Comparison of ENCODE assay signal across 9 mouse cellular contexts in genomic region chr9:48987201-48988101, GRCm38 (mm10). TPM values are rescaled to one million over a fixed set of nuclear protein-coding genes. Genes with fewer than 3 reads are reported as not detected.
DNase-seq lines count a peak whose midpoint lies in the region; ATAC-seq and TF ChIP-seq lines count a peak whose summit lies in the region.
"Had no signal": no experiment of that assay in that cellular context is flagged by ENCODE, and none has a peak within 500 bp of the region (broad histone marks: within the 10 kb centered on the region; RNA-seq: fewer than 3 reads in every experiment).

No protein-coding gene starts in this region.

- H3K4me2 ChIP-seq in lung, embryonic 15.5 days = peak overlapping the region; percentile 31
- peak overlapping the region; percentile 65 for H3K4me2 ChIP-seq in heart, embryonic 14.5 days (ENCODE audit: low read length)
- H3K4me2 ChIP-seq in liver, embryonic 15.5 days = peak overlapping the region; percentile 99; the same call in 1 of the 2 replicates

- no peaks in the 10 kb centered on the region for H3K9me3 ChIP-seq in lung, embryonic 15.5 days
- H3K9me3 ChIP-seq in heart, embryonic 14.5 days (ENCODE audit: control insufficient read depth, low read length) = no peaks in the 10 kb centered on the region
- H3K9me3 ChIP-seq in liver, embryonic 15.5 days (replicated peaks) = no peaks in the 10 kb centered on the region

- H3K4me3 ChIP-seq in lung, embryonic 15.5 days = peak overlapping the region; percentile 0; the same call in 1 of the 2 replicates
- H3K4me3 ChIP-seq in cortical plate, adult 2 months (ENCODE audit: insufficient read depth, low read length) = peak overlapping the region; percentile 23; the same call in 1 of the 2 replicates
- peak overlapping the region; percentile 41 to 70 for H3K4me3 ChIP-seq in heart, embryonic 14.5 days (ENCODE audit: control insufficient read depth in 1 of 2, insufficient read depth in 1 of 2, low read depth in 1 of 2, low read length in 2 of 2)
- H3K4me3 ChIP-seq in liver, embryonic 15.5 days (replicated peaks) = no peak overlapping the region

- no peak for TF ChIP-seq CTCF in cortical plate, adult 2 months (IDR thresholded peaks at IDR 0.05; ENCODE audit: extremely low read depth, insufficient read depth, low read length)

- WGBS in lung, embryonic 15.5 days = 30% methylated on average over 12 of the region's 12 CpGs
- WGBS in heart, embryonic 14.5 days = 11% methylated on average over 12 of the region's 12 CpGs
- 25% methylated on average over 12 of the region's 12 CpGs for WGBS in liver, embryonic 15.5 days (ENCODE audit: insufficient replicate concordance)

- no peak for DNase-seq in lung, adult 18-20 months
- no peak for DNase-seq in right cerebral cortex, adult 18-20 months
- DNase-seq in right cerebral cortex, postnatal 36 days (ENCODE audit: low spot score in 2 of 2) = no peak

- H3K36me3 ChIP-seq in lung, embryonic 15.5 days = no peaks in the 10 kb centered on the region
- H3K36me3 ChIP-seq in heart, embryonic 14.5 days (ENCODE audit: control insufficient read depth, insufficient read depth, low read length) = peaks cover 18% of the 10 kb centered on the region
- H3K36me3 ChIP-seq in liver, embryonic 15.5 days (replicated peaks) = no peaks in the 10 kb centered on the region

- peaks cover 19% of the 10 kb centered on the region for H3K4me1 ChIP-seq in lung, embryonic 15.5 days
- peaks cover 3% of the 10 kb centered on the region; the same call in 1 of the 2 replicates for H3K4me1 ChIP-seq in cortical plate, adult 2 months (ENCODE audit: control insufficient read depth, insufficient read depth, low read length)
- peaks cover 14 to 23% of the 10 kb centered on the region in 2 experiments for H3K4me1 ChIP-seq in heart, embryonic 14.5 days (ENCODE audit: control insufficient read depth in 2 of 2, insufficient read depth in 2 of 2, low read length in 2 of 2)
- H3K4me1 ChIP-seq in liver, embryonic 15.5 days (replicated peaks) = peaks cover 44% of the 10 kb centered on the region

- no peaks in the 10 kb centered on the region for H3K27me3 ChIP-seq in lung, embryonic 15.5 days
- H3K27me3 ChIP-seq in heart, embryonic 14.5 days (ENCODE audit: control insufficient read depth, insufficient read depth, low read length) = no peaks in the 10 kb centered on the region
- H3K27me3 ChIP-seq in liver, embryonic 15.5 days = no peaks in the 10 kb centered on the region

- TF ChIP-seq POLR2A in cortical plate, adult 2 months (IDR thresholded peaks at IDR 0.05; ENCODE audit: extremely low read depth, insufficient read depth, low read length) = no peak

- H3K27ac ChIP-seq in lung, embryonic 15.5 days = no peak overlapping the region
- H3K27ac ChIP-seq in cortical plate, adult 2 months (ENCODE audit: insufficient read depth, low read length) = peak overlapping the region; percentile 33; the same call in 1 of the 2 replicates
- H3K27ac ChIP-seq in heart, embryonic 14.5 days (replicated peaks in 1 of 2; ENCODE audit: control insufficient read depth in 1 of 2, insufficient read depth in 1 of 2, low read depth in 2 of 2, low read length in 2 of 2) = peak overlapping the region; percentile 96 to 98
- H3K27ac ChIP-seq in liver, embryonic 15.5 days (replicated peaks) = no peak overlapping the region

- no peak overlapping the region; the same call in 1 of the 2 replicates for H3K9ac ChIP-seq in lung, embryonic 15.5 days
- H3K9ac ChIP-seq in heart, embryonic 14.5 days (ENCODE audit: low read length) = peak overlapping the region; percentile 94
- no peak overlapping the region for H3K9ac ChIP-seq in liver, embryonic 15.5 days

- no peak for ATAC-seq in lung, embryonic 15.5 days (ENCODE audit: borderline replicate concordance, extremely low read depth, low FRiP score, low TSS enrichment)
- ATAC-seq in heart, embryonic 14.5 days (ENCODE audit: insufficient number of reproducible peaks, insufficient read depth, low FRiP score, low read depth) = no peak
- no peak for ATAC-seq in liver, embryonic 15.5 days (ENCODE audit: insufficient read depth)
- ATAC-seq in monocyte, adult 5-6 weeks (replicated peaks; ENCODE audit: insufficient number of reproducible peaks, low FRiP score, low TSS enrichment, poor library complexity, severe bottlenecking) = no peak

RNA-seq across cellular contexts. Expression of gene Usp28, which starts 2.3 kb away (rescaled TPM):
- 29.0 and 32.2 TPM in 2 replicates for polyA plus RNA-seq in lung, embryonic 15.5 days (2015; fragmentation: Nextera tagmentation; extraction: Ambion mirVana)
- polyA plus RNA-seq in cortical plate, adult 2 months (2012; rRNA removed) = 75.1 and 75.8 TPM in 2 replicates
- 116 and 152 TPM in 2 replicates for polyA plus RNA-seq in heart, embryonic 14.5 days (2014; fragmentation: Nextera tagmentation; extraction: Ambion mirVana)
- 3.9 and 5.4 TPM in 2 replicates for polyA plus RNA-seq in liver, embryonic 15.5 days (2015; fragmentation: Nextera tagmentation; extraction: Ambion mirVana)
- 5.6 to 15.3 TPM (median 10.2 TPM) in 3 replicates for total RNA-seq in monocyte, adult 5-6 weeks (2017)

RNA-seq across cellular contexts. Expression of gene Htr3b, which starts 22.7 kb away (rescaled TPM):
- 0.20 TPM in 1 of 2 replicates, not detected in the other for polyA plus RNA-seq in lung, embryonic 15.5 days (2015; fragmentation: Nextera tagmentation; extraction: Ambion mirVana)
- not detected in 2 replicates for polyA plus RNA-seq in cortical plate, adult 2 months (2012; rRNA removed)
- polyA plus RNA-seq in heart, embryonic 14.5 days (2014; fragmentation: Nextera tagmentation; extraction: Ambion mirVana) = 0.22 TPM in 1 of 2 replicates, not detected in the other
- not detected in 2 replicates for polyA plus RNA-seq in liver, embryonic 15.5 days (2015; fragmentation: Nextera tagmentation; extraction: Ambion mirVana)
- total RNA-seq in monocyte, adult 5-6 weeks (2017) = not detected in 3 replicates
- polyA plus RNA-seq: erythroblast, embryonic 14.5 days had no signal

Comparison
In these comparisons a context has a peak if more than half of its experiments do, and no peak if none do; other contexts are left out.
1. H3K27ac ChIP-seq: peak in cortical plate, adult 2 months (single experiment) and heart, embryonic 14.5 days (2 of 2); none in lung, embryonic 15.5 days (single experiment) and liver, embryonic 15.5 days (single experiment).
2. H3K4me2 ChIP-seq: peak in every context shown above with its lines; median percentile 99 in liver, embryonic 15.5 days; 65 in heart, embryonic 14.5 days; 31 in lung, embryonic 15.5 days.